Mouse (Mus musculus): Measurements from ENCODE around the gene Gm8882.
"Not testable (repeated sequence)": the region's sequence is repeated elsewhere in the genome, so short reads cannot be mapped to it uniquely, and the experiment has no call there.

Gene Gm8882

DNA sequence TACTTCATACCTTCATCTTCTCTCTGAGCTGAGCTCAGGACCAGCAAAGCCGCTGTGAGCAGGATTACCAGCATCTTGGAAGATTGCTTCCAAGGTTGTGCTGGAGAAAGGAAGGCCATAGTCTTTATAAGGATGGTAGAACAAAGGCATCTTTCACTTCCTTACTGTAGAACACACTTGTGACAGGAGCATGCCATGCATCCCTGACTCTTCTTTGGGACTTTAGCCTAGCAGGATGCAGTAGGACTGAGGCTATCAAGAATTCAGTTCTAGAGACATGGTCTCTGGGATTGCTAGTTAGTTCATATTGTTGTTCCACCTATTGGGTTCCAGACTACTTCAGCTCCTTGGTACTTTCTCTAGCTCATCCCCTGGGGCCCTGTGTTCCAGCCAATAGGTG is at the start of gene Gm8882:
TSS of gene Gm8882 (minus strand) at position 101 of the 400 bp plus-strand sequence.
- DNase-seq (ENCODE audit: low spot score in 2 of 2) = not testable (repeated sequence)

DNA sequence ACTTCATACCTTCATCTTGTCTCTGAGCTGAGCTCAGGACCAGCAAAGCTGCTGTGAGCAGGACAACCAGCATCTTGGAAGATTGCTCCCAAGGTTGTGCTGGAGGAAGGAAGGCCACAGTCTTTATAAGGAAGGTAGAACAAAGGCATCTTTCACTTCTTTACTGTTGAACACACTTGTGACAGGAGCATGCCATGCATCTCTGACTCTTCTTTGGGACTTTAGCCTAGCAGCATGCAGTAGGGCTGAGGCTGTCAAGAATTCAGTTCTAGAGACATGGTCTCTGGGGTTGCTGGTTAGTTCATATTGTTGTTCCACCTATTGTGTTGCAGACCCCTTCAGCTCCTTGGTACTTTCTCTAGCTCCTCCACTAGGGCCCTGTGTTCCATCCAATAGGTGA is 49.3 kb downstream of the Gm8882 start, which contains the start of gene Prpmp5:
TSS of gene Prpmp5 (minus strand) at position 101 of the 400 bp plus-strand sequence.
- not testable (repeated sequence) for DNase-seq (ENCODE audit: low spot score in 2 of 2)

All from right cerebral cortex, postnatal 10 days (tissue).